Mouse (Mus musculus) lung, postnatal 0 days (tissue): ENCODE measurements around the gene Pjvk.

Source experiments
- CTCF ChIP-seq: IDR thresholded peaks from 2 replicates; pipeline ENCODE4 v1.5.1; 2016; ENCODE audit warnings: antibody characterized with exemption, mild to moderate bottlenecking
- EP300 ChIP-seq: IDR thresholded peaks from 2 replicates; pipeline ENCODE4 v1.6.1; 2016; ENCODE audit warnings: antibody characterized with exemption, mild to moderate bottlenecking, control low read depth

GRCm38 (mm10) chr2:76682301-76682700, 34.0 kb downstream of the Pjvk start:
- TF ChIP-seq CTCF (no peak), EP300 (no peak)
